Mouse (Mus musculus) liver, embryonic 15.5 days (tissue): ENCODE results near the gene Zfp646. TPM values are rescaled to one million over a fixed set of nuclear protein-coding genes. Genes with fewer than 3 reads are reported as not detected.

Experiments used
- ATAC-seq: fragments of 200-750 bp; cut with Nextera tagmentation; 2 replicates; pipeline ENCODE4 v1.8.0; 2017; ENCODE audit warnings: moderate number of reproducible peaks, mild to moderate bottlenecking, moderate library complexity; ENCODE audit not compliant: insufficient read depth
- H3K27ac ChIP-seq: fragments of 300-500 bp; sonication (generic); replicated peaks from 2 replicates; pipeline ENCODE4 v1.5.1; 2015; ENCODE audit warnings: mild to moderate bottlenecking, inconsistent platforms
- H3K27me3 ChIP-seq: fragments of 300-500 bp; sonication (generic); 2 replicates; pipeline ENCODE4 v1.6.1; 2015; ENCODE audit warnings: mild to moderate bottlenecking, inconsistent platforms
- H3K36me3 ChIP-seq: fragments of 300-500 bp; sonication (generic); replicated peaks from 2 replicates; pipeline ENCODE4 v1.6.1; 2015; ENCODE audit warnings: moderate library complexity, mild to moderate bottlenecking, inconsistent platforms
- H3K4me1 ChIP-seq: fragments of 300-500 bp; sonication (generic); replicated peaks from 2 replicates; pipeline ENCODE4 v1.6.1; 2015; ENCODE audit warnings: inconsistent platforms
- H3K4me2 ChIP-seq: fragments of 300-500 bp; sonication (generic); 2 replicates; pipeline ENCODE4 v1.6.1; 2015; ENCODE audit warnings: moderate library complexity, mild to moderate bottlenecking, inconsistent platforms
- H3K4me3 ChIP-seq: fragments of 300-500 bp; sonication (generic); replicated peaks from 2 replicates; pipeline ENCODE4 v1.5.1; 2015; ENCODE audit warnings: mild to moderate bottlenecking, inconsistent platforms
- H3K9ac ChIP-seq: fragments of 300-500 bp; sonication (generic); 2 replicates; pipeline ENCODE4 v1.6.1; 2015; ENCODE audit warnings: moderate library complexity, mild to moderate bottlenecking, inconsistent platforms
- H3K9me3 ChIP-seq: fragments of 300-500 bp; sonication (generic); replicated peaks from 2 replicates; pipeline ENCODE4 v1.6.1; 2016; ENCODE audit warnings: inconsistent platforms
- WGBS: fragments of 180-500 bp; shearing (Covaris S2); methylation state at CpG from one replicate; pipeline ENCODE4 v1.1.7; 2015; ENCODE audit warnings: mixed read lengths; ENCODE audit not compliant: insufficient replicate concordance; 5-methylcytosine and 5-hydroxymethylcytosine counted together
- polyA plus RNA-seq: library from polyadenylated mRNA; unstranded; fragments of >200 nt; fragmentation: Nextera tagmentation; extraction: Ambion mirVana; gene quantifications from 2 replicates; pipeline ENCODE4 v1.2.1, GENCODE M21; 2015

Gene Zfp646
- polyA plus RNA-seq, 1 experiment from 2014 or later = 3.8 TPM

DNA sequence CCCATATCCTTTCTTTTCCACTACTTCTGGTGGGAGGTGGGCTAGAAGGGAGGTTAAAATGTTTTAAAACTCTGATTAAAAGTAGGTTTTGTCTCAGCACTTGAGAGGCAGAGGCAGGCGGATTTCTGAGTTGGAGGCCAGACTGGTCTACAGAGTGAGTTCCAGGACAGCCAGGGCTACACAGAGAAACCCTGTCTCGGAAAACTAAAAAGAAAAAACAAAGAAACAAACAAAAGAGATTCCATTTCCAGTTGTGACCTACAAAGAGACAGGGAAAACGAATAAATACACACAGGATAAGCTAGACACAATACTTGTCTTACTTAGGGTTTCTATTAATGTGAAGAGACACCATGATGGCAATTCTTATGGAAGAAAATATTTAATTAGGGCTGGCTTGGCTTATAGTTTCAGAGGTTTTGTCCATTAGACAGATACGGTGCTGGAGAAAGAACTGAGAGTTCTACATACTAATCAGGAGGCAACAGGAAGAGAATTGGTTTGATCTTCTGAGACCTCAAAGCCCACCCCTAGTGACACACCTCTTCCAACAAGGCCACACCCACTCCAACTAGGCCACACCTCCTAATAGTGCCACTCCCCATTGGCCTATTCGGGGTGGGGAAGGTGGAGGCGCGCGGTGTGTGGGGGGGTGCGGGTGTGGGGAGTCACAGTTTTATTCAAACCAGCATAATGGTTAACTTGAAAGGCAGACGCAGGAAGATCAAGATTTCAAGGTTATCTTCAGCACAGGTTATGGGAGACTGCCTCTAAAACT, 22.3 kb downstream of the Zfp646 start:
- no peak for ATAC-seq
- H3K9me3 ChIP-seq = no peaks in the 10 kb centered on the region
- H3K27me3 ChIP-seq = no peaks in the 10 kb centered on the region
- peak overlapping the region; percentile 60 for H3K27ac ChIP-seq
- 0 out of 2 replicates have a peak, but pooled peaks cover 6% of the 10 kb centered on the region for H3K36me3 ChIP-seq
- no peak overlapping the region for H3K9ac ChIP-seq
- H3K4me2 ChIP-seq = peak overlapping the region; percentile 29
- H3K4me3 ChIP-seq = no peak overlapping the region
- 27% methylated on average over 10 of the region's 10 CpGs for WGBS
- H3K4me1 ChIP-seq = peaks cover 72% of the 10 kb centered on the region

DNA sequence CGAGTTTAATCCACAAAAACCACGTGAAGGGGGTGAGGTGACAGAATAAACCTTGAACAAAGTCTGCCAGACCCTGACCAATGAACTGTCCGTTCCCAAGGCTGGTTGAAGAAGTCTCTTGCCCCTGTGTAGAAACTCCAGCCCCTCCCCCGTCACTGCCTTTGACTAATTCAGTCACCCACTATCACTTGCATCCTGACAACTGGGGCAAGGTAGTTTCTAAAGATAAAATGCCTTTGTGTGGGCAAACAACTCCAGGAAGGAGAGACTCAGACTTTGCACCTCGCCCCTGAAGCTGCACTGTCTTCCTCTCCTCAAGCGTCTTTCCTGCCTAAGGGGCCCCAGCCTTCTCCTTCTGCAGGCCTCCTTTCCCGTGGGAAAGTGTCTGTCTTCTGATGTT, 24.0 kb downstream of the Zfp646 start:
- WGBS = 5% methylated on average over 7 of the region's 7 CpGs
- Histone ChIP-seq H3K36me3 (peaks cover 3% of the 10 kb centered on the region; the same call in 1 of the 2 replicates), H3K27me3 (no peaks in the 10 kb centered on the region), H3K4me2 (no peak overlapping the region; the same call in 1 of the 2 replicates), H3K4me1 (peaks cover 70% of the 10 kb centered on the region), H3K9ac (no peak overlapping the region), H3K9me3 (no peaks in the 10 kb centered on the region), H3K27ac (peak overlapping the region; percentile 60), H3K4me3 (no peak overlapping the region)
- no peak for ATAC-seq

DNA sequence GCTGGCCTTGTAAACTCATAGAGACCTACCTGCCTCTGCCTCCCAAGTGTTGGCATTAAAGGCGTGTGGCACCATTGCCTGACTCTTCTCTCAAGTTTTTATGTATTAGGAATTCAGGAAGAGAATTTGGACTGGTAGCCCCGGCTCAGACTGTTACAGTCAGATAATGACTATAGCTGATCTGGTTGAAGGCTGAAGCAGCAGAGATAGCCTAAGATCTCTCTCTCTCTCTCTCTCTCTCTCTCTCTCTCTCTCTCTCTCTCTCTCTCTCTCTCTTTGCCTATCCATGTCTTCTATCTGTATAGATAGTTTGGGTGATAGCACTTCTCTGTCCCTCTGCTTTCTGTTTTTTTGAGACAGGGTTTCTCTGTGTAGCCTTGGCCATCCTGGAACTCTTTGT, 25.8 kb downstream of the Zfp646 start:
- Histone ChIP-seq H3K4me1 (peaks cover 65% of the 10 kb centered on the region), H3K4me3 (no peak overlapping the region), H3K9me3 (no peaks in the 10 kb centered on the region), H3K27ac (no peak overlapping the region), H3K36me3 (peaks cover 20% of the 10 kb centered on the region), H3K4me2 (no peak overlapping the region), H3K27me3 (no peaks in the 10 kb centered on the region), H3K9ac (no peak overlapping the region)
- WGBS = 30% methylated on average over 2 of the region's 2 CpGs
- ATAC-seq = no peak

DNA sequence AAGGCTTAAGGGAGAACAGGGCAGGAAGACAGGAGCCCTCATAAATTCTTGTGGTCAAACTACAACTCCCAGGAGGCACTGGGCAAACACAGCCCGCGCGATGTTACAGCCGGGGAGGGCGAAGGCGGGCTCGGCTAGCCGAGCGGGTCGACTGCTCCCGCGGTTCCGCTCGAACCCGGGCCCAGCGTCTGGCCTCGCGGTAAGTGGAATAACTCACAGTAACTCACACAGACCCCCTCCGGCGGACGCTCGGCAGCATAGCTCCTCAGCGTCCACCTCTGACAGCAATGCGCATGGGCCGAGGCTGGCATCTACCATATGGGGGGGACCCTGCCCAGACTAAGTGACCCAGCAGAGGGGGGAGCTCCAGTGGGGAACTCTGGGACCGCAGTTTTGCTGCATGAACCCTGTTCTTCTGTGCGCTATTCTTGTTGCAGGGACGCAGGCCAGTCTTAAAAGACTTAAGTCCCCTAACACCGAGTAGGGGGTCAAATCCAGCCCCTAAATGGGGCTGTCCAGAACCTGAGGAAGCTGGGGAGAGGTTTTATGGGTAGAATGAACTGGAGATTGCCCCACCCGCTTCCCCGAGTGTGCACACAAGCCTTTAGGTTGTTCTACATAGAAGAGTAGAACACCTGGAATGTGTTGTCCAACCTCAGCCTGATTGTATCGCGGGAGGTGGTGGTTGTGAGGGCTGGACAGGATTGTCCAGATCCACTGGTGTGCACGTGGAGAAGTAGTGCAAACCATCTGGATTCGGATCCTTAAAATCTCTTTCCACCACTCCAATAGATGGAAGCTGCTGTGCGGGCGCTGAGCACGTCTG, 28.2 kb downstream of the Zfp646 start, which contains the start of gene Bckdk:
TSS of gene Bckdk (plus strand) at position 112 of the 826 bp plus-strand sequence.
- no peaks in the 10 kb centered on the region for H3K27me3 ChIP-seq
- H3K9ac ChIP-seq = peak within 1 kb of the TSS; percentile 93
- peaks cover 45% of the 10 kb centered on the region for H3K36me3 ChIP-seq
- H3K4me1 ChIP-seq = peaks cover 49% of the 10 kb centered on the region
- H3K27ac ChIP-seq = peak within 1 kb of the TSS; percentile 87
- ATAC-seq = peak; percentile 80
- H3K9me3 ChIP-seq = no peaks in the 10 kb centered on the region
- H3K4me2 ChIP-seq = peak within 1 kb of the TSS; percentile 88
- 5% methylated on average over 38 of the region's 38 CpGs for WGBS
- H3K4me3 ChIP-seq = peak within 1 kb of the TSS; percentile 82

DNA sequence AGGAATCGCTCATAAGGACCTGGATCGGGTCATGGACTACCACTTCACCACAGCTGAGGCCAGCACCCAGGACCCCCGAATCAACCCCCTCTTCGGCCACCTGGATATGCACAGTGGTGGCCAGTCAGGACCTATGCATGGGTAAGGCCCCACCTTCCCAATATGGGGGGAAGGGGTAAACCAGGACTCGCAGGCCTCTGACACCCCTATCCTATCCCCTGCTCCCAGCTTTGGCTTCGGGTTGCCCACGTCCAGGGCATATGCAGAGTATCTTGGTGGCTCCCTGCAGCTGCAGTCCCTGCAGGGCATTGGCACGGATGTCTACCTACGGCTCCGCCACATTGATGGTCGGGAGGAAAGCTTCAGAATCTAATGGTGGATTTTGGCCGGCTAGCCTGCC, 31.9 kb downstream of the Zfp646 start:
- WGBS = 83% methylated on average over 12 of the region's 12 CpGs
- Histone ChIP-seq H3K4me2 (no peak overlapping the region), H3K36me3 (peaks cover 54% of the 10 kb centered on the region), H3K4me1 (peaks cover 36% of the 10 kb centered on the region), H3K27ac (no peak overlapping the region), H3K9ac (no peak overlapping the region), H3K4me3 (no peak overlapping the region), H3K9me3 (no peaks in the 10 kb centered on the region), H3K27me3 (no peaks in the 10 kb centered on the region)
- ATAC-seq = no peak

- Histone ChIP-seq H3K36me3 (peaks cover 54% of the 10 kb centered on the region), H3K4me3 (no peak overlapping the region), H3K9me3 (no peaks in the 10 kb centered on the region), H3K27ac (no peak overlapping the region), H3K27me3 (no peaks in the 10 kb centered on the region), H3K9ac (no peak overlapping the region), H3K4me2 (no peak overlapping the region), H3K4me1 (peaks cover 42% of the 10 kb centered on the region)
- 84% methylated on average over 4 of the region's 4 CpGs for WGBS
- no peak for ATAC-seq
Observed at GRCm38 (mm10) chr7:127908656-127909055, 32.6 kb downstream of the Zfp646 start.

DNA sequence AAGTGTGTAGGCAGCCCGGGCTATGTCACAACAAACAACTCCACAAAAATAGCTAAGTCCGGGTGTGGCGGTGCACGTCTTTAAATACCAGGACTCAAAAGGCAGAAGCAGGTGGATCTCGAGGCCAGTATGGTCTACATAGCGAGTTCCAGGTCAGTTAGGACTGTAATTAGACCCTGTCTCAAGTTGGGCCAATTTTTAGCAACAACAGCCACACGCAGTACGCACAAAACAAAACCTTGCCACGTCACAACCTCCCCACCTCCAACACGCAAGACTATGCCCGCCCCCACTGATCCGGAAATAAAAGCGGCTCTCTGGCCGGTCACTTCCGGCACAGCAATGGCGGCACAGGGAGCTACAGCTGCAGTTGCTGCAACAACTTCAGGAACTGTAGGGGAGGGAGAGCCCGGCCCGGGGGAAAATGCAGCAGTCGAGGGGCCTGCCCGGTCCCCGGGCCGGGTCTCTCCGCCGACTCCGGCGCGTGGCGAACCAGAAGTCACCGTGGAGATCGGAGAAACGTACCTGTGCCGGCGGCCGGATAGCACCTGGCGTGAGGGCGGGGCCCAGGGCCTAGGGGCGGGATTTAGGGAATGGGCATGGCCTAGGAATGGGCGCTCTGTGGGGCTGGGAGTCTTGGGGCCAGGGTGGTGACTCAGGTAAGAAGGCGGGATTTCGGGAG, 36.3 kb downstream of the Zfp646 start, which contains the start of gene Kat8:
TSS of gene Kat8 (plus strand) at position 327 of the 682 bp plus-strand sequence.
- peak within 1 kb of the TSS; percentile 83 for H3K27ac ChIP-seq
- peak within 1 kb of the TSS; percentile 71 for H3K4me3 ChIP-seq
- H3K9me3 ChIP-seq = no peaks in the 10 kb centered on the region
- ATAC-seq = peak; percentile 97
- 1% methylated on average over 40 of the region's 40 CpGs for WGBS
- peak within 1 kb of the TSS; percentile 78 for H3K4me2 ChIP-seq
- H3K4me1 ChIP-seq = peaks cover 20% of the 10 kb centered on the region
- peaks cover 50% of the 10 kb centered on the region for H3K36me3 ChIP-seq
- peak within 1 kb of the TSS; percentile 56 for H3K9ac ChIP-seq
- no peaks in the 10 kb centered on the region for H3K27me3 ChIP-seq

DNA sequence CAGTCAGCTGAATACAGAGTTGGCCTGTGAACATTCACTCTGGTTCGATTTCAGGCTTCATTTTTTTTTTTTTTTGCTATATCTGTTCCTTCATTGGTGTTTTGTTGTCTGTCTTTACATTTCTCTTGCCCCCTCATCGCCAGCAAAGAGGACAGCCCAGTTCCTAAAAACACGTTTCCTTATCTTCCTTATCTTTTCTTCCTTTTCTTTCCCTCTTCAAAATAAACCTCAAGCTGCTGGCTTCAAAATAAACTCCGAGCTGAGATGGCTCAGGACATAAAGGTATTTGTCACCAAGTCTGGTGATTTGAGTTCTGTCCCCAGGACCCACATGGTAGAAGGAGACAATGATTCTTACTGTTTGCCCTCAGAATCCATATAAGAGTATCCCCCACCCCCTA, 36.9 kb downstream of the Zfp646 start:
- WGBS = 2% methylated on average over 4 of the region's 4 CpGs
- H3K4me1 ChIP-seq = peaks cover 20% of the 10 kb centered on the region
- peaks cover 50% of the 10 kb centered on the region for H3K36me3 ChIP-seq
- peak overlapping the region; percentile 83 for H3K27ac ChIP-seq
- no peak for ATAC-seq
- H3K27me3 ChIP-seq = no peaks in the 10 kb centered on the region
- peak overlapping the region; percentile 56 for H3K9ac ChIP-seq
- H3K4me2 ChIP-seq = peak overlapping the region; percentile 78
- H3K9me3 ChIP-seq = no peaks in the 10 kb centered on the region
- H3K4me3 ChIP-seq = peak overlapping the region; percentile 71

DNA sequence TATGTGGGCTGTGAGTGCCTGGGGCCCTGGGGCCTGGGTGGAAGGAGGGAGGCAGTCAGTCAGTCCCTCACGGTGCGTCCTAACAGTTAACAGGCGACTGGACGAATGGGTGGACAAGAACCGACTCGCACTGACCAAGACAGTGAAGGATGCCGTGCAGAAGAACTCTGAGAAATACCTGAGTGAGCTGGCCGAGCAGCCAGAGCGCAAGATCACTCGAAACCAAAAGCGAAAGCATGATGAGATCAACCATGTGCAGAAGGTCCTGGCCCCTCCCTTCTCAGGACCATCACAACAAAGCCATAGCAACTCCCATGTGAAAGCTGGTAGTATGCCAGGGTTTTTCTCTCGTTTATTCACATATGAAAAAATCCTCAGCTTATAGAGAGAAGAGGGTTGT, 39.3 kb downstream of the Zfp646 start:
- peaks cover 27% of the 10 kb centered on the region for H3K4me1 ChIP-seq
- H3K9me3 ChIP-seq = no peaks in the 10 kb centered on the region
- no peaks in the 10 kb centered on the region for H3K27me3 ChIP-seq
- 82% methylated on average over 12 of the region's 12 CpGs for WGBS
- H3K4me2 ChIP-seq = no peak overlapping the region
- H3K36me3 ChIP-seq = peaks cover 29% of the 10 kb centered on the region
- no peak overlapping the region for H3K4me3 ChIP-seq
- no peak overlapping the region for H3K27ac ChIP-seq
- ATAC-seq = no peak
- no peak overlapping the region for H3K9ac ChIP-seq

- Histone ChIP-seq H3K9me3 (no peaks in the 10 kb centered on the region), H3K4me3 (no peak overlapping the region), H3K36me3 (peaks cover 32% of the 10 kb centered on the region), H3K4me1 (peaks cover 25% of the 10 kb centered on the region), H3K27ac (no peak overlapping the region), H3K9ac (no peak overlapping the region), H3K27me3 (no peaks in the 10 kb centered on the region), H3K4me2 (no peak overlapping the region)
- 42% methylated on average over 3 of the region's 3 CpGs for WGBS
- no peak for ATAC-seq
Observed at GRCm38 (mm10) chr7:127918203-127918602, 42.2 kb downstream of the Zfp646 start.

DNA sequence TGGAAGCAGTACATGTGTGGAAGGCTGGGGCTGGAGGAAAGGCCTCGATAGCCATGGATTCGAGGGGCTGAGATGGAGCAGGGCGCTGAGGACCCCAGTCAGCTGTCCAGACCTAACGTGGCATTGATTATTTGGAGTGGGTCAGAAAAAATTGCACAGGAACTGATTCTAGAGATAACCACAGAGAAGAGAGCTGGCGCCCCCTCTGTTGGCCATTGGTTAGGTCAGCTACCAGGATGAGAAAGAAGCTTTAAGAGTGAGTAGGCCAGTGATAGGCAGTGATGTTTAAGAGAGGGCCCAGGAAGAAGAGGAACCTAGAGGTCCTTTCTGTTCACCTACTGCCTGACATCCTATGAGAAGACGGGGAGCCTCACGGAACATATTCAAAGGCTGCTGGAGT, 43.3 kb downstream of the Zfp646 start:
- 63% methylated on average over 7 of the region's 7 CpGs for WGBS
- Histone ChIP-seq H3K9ac (no peak overlapping the region), H3K9me3 (no peaks in the 10 kb centered on the region), H3K4me3 (no peak overlapping the region), H3K36me3 (peaks cover 37% of the 10 kb centered on the region), H3K27ac (no peak overlapping the region), H3K27me3 (no peaks in the 10 kb centered on the region), H3K4me1 (peaks cover 26% of the 10 kb centered on the region), H3K4me2 (no peak overlapping the region)
- no peak for ATAC-seq
